Mouse (Mus musculus): Measurements from ENCODE around the gene Ndufc1. TPM values are rescaled to one million over a fixed set of nuclear protein-coding genes. Genes with fewer than 3 reads are reported as not detected.
A peak's percentile ranks its signal among the peaks of the same experiment; 100 is the strongest.

Gene Ndufc1
- total and polyA plus RNA-seq, 3 experiments, result 115 to 207 TPM; not detected in 1

DNA sequence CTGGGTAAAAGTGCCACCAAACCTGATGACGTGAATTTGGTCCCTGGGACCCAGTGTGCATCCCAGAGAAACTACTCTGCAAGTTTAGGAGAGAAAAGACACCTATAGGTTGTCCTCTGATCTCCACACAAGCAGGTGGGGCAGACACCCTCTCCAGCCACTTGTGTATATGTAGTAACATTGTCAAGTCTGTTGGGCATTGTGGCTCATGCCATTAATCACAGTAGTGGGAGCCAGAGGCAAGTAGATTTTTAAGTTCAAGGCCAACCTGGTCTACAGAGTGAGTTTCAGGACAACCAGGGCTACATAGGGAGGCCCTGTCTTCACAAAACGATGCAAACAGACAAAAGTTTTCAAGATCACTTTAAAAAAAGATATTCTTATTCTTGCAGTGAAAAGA lies 37.0 kb downstream of the Ndufc1 start:
- peaks cover 0 to 9% of the 10 kb centered on the region in 2 experiments; a peak in 2 of 4 replicates for H3K36me3 ChIP-seq (ENCODE audit: control insufficient read depth in 1 of 2, insufficient read depth in 2 of 2, low read length in 2 of 2)
- no peak overlapping the region for H3K4me3 ChIP-seq (ENCODE audit: control insufficient read depth in 1 of 2, insufficient read depth in 1 of 2, low read depth in 2 of 2, low read length in 2 of 2)
- H3K27ac ChIP-seq (ENCODE audit: control insufficient read depth, low read depth, low read length), result no peak overlapping the region
- H3K4me1 ChIP-seq (ENCODE audit: control insufficient read depth in 1 of 2, insufficient read depth in 2 of 2, low read length in 2 of 2), result peaks cover 0 to 11% of the 10 kb centered on the region in 2 experiments; a peak in 3 of 4 replicates
- no peaks in the 10 kb centered on the region for H3K9me3 ChIP-seq (replicated peaks; ENCODE audit: insufficient read depth, low read length)
- no peaks in the 10 kb centered on the region for H3K27me3 ChIP-seq (ENCODE audit: control insufficient read depth in 1 of 2, insufficient read depth in 2 of 2, low read length in 2 of 2)
- no peaks in the 10 kb centered on the region for H3K79me2 ChIP-seq (ENCODE audit: control insufficient read depth, insufficient read depth, low read length, poor library complexity)
- H3K9ac ChIP-seq (ENCODE audit: control insufficient read depth, low read depth, low read length, poor library complexity, severe bottlenecking), result no peak overlapping the region
- no peak for DNase-seq (ENCODE audit: low read depth, low spot score)
- TF ChIP-seq RCOR1 (IDR thresholded peaks at IDR 0.05; ENCODE audit: low read depth, low read length) (no peak), TBP (IDR thresholded peaks at IDR 0.05; ENCODE audit: low read depth, low read length) (no peak; the same call in 1 of the 2 replicates), ZNF384 (IDR thresholded peaks at IDR 0.05; ENCODE audit: low read depth, low read length) (no peak)

DNA sequence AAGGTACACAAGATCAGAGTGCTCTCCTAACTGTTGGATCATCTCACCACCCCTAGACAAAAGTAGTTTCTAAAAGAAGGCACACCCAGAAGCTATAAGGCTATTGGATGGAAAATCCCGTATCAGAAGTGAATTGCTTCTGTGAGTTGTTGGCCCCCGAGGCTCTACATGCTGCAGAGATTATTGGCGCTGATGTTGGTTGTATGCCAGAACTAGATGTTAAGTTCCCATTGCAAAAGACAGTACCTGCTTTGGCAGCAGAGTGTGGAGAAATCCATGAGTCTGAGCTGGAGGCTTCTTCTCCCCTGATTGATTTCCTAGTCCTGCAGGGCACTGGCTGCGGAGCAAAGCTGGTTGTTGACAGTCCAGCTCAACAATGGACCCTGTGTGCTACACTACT lies 40.8 kb downstream of the Ndufc1 start:
- Histone ChIP-seq H3K4me3 (ENCODE audit: control insufficient read depth in 1 of 2, insufficient read depth in 1 of 2, low read depth in 2 of 2, low read length in 2 of 2) (no peak overlapping the region), H3K27ac (ENCODE audit: control insufficient read depth, low read depth, low read length) (no peak overlapping the region), H3K9ac (ENCODE audit: control insufficient read depth, low read depth, low read length, poor library complexity, severe bottlenecking) (no peak overlapping the region), H3K36me3 (ENCODE audit: control insufficient read depth in 1 of 2, insufficient read depth in 2 of 2, low read length in 2 of 2) (peaks cover 0 to 19% of the 10 kb centered on the region in 2 experiments; a peak in 2 of 4 replicates), H3K4me1 (ENCODE audit: control insufficient read depth in 1 of 2, insufficient read depth in 2 of 2, low read length in 2 of 2) (peaks cover 0 to 25% of the 10 kb centered on the region in 2 experiments; a peak in 2 of 4 replicates), H3K9me3 (replicated peaks; ENCODE audit: insufficient read depth, low read length) (no peaks in the 10 kb centered on the region), H3K27me3 (ENCODE audit: control insufficient read depth in 1 of 2, insufficient read depth in 2 of 2, low read length in 2 of 2) (no peaks in the 10 kb centered on the region), H3K79me2 (ENCODE audit: control insufficient read depth, insufficient read depth, low read length, poor library complexity) (no peaks in the 10 kb centered on the region)
- TF ChIP-seq ZKSCAN1 (IDR thresholded peaks at IDR 0.05; ENCODE audit: low read depth, low read length), result no peak
- TF ChIP-seq RCOR1 (IDR thresholded peaks at IDR 0.05; ENCODE audit: low read depth, low read length), result peak; percentile 41; the same call in 1 of the 2 replicates
- 0 out of 4 replicates have a peak, but pooled peaks of 1 of the 2 experiments have one; percentile 8 for TF ChIP-seq EP300 (IDR thresholded peaks at IDR 0.05; ENCODE audit: low read depth in 1 of 2, low read length in 2 of 2)
- no peak for TF ChIP-seq MAFK (IDR thresholded peaks at IDR 0.05; ENCODE audit: borderline replicate concordance, low read depth, low read length)
- no peak for TF ChIP-seq MAZ (IDR thresholded peaks at IDR 0.05; ENCODE audit: low read depth, low read length)
- peak; percentile 58 for DNase-seq (ENCODE audit: low read depth, low spot score)

DNA sequence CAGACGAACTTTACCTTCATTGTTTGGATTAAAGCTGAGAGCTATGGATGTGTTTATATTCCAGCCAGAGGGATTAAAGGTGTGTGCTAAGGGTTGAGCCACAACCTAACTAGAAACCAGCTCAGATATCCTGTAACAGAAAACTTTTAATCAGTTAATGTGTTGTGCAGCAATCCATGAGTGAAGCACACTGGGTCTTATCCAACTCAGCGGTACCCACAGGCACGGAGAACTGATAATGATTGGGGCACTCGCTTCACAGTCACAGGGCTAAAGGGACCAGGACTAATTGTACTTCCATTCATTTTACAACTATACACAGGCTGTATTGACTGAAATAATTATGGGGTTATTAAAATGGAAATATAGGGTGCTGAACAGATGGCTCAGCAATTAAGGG lies 41.9 kb downstream of the Ndufc1 start:
- H3K9me3 ChIP-seq (replicated peaks; ENCODE audit: insufficient read depth, low read length), result no peaks in the 10 kb centered on the region
- H3K9ac ChIP-seq (ENCODE audit: control insufficient read depth, low read depth, low read length, poor library complexity, severe bottlenecking), result no peak overlapping the region
- H3K4me1 ChIP-seq (ENCODE audit: control insufficient read depth in 1 of 2, insufficient read depth in 2 of 2, low read length in 2 of 2), result peaks cover 0 to 25% of the 10 kb centered on the region in 2 experiments; a peak in 2 of 4 replicates
- peak; percentile 49 to 61; a peak in 2 of 4 replicates for TF ChIP-seq EP300 (IDR thresholded peaks at IDR 0.05; ENCODE audit: low read depth in 1 of 2, low read length in 2 of 2)
- no peak for TF ChIP-seq MAX (IDR thresholded peaks at IDR 0.05; ENCODE audit: low read length)
- TF ChIP-seq GATA1 (IDR thresholded peaks at IDR 0.05; ENCODE audit: low read depth, low read length), result peak; percentile 58
- no peaks in the 10 kb centered on the region for H3K27me3 ChIP-seq (ENCODE audit: control insufficient read depth in 1 of 2, insufficient read depth in 2 of 2, low read length in 2 of 2)
- peaks cover 0 to 19% of the 10 kb centered on the region in 2 experiments; a peak in 2 of 4 replicates for H3K36me3 ChIP-seq (ENCODE audit: control insufficient read depth in 1 of 2, insufficient read depth in 2 of 2, low read length in 2 of 2)
- no peaks in the 10 kb centered on the region for H3K79me2 ChIP-seq (ENCODE audit: control insufficient read depth, insufficient read depth, low read length, poor library complexity)
- no peak overlapping the region for H3K4me3 ChIP-seq (ENCODE audit: control insufficient read depth in 1 of 2, insufficient read depth in 1 of 2, low read depth in 2 of 2, low read length in 2 of 2)
- DNase-seq (ENCODE audit: low read depth, low spot score), result peak; percentile 43
- 0 out of 2 replicates have a peak overlapping the region, but pooled peaks have one; percentile 7 for H3K27ac ChIP-seq (ENCODE audit: control insufficient read depth, low read depth, low read length)
